Mouse (Mus musculus) frontal cortex, adult 2 months (tissue): ENCODE data around the gene Fam187b. TPM values are rescaled to one million over a fixed set of nuclear protein-coding genes. Genes with fewer than 3 reads are reported as not detected.

ENCODE experiments used
- DNase-seq, 2 experiments: peaks; one replicate each; pipeline ENCODE4 v3.0.0; 2022; ENCODE audit warnings: low spot score in 1 of 2; ENCODE audit errors: extremely low spot score in 1 of 2
- polyA plus RNA-seq: library from polyadenylated mRNA; depleted of rRNA; stranded (reverse); fragments of >200 nt; gene quantifications from 2 replicates; pipeline ENCODE4 v1.2.3, GENCODE M21; 2012; rRNA removed

The Fam187b gene
- polyA plus RNA-seq, 1 experiment, result 0.26 TPM

GRCm38 (mm10) chr7:31007775-31008174 lies 34.2 kb downstream of the Fam187b start:
- no peak for DNase-seq

- DNase-seq, result no peak
Observed at GRCm38 (mm10) chr7:31008175-31008574, 34.6 kb downstream of the Fam187b start.

GRCm38 (mm10) chr7:31008889-31009288 lies 35.3 kb downstream of the Fam187b start:
- DNase-seq, result no peak

GRCm38 (mm10) chr7:31012971-31013370 lies 39.4 kb downstream of the Fam187b start:
- DNase-seq, result no peak

- DNase-seq, result peak; percentile 86 to 90
Observed at GRCm38 (mm10) chr7:31017104-31017901, 43.7 kb downstream of the Fam187b start.

- DNase-seq, result no peak
Observed at GRCm38 (mm10) chr7:31028609-31029008, 55.0 kb downstream of the Fam187b start.

GRCm38 (mm10) chr7:31030717-31031116 lies 57.1 kb downstream of the Fam187b start:
- no peak for DNase-seq

GRCm38 (mm10) chr7:31031731-31032130 lies 58.1 kb downstream of the Fam187b start:
- DNase-seq, result no peak

- no peak for DNase-seq
Observed at GRCm38 (mm10) chr7:31033409-31034165, 60.0 kb downstream of the Fam187b start.

- no peak for DNase-seq
Observed at GRCm38 (mm10) chr7:31034789-31035188, 61.2 kb downstream of the Fam187b start.

GRCm38 (mm10) chr7:31035291-31035690 lies 61.7 kb downstream of the Fam187b start:
- DNase-seq, result no peak

- DNase-seq, result no peak
Observed at GRCm38 (mm10) chr7:31036917-31037316, 63.3 kb downstream of the Fam187b start.

GRCm38 (mm10) chr7:31037675-31038074 lies 64.1 kb downstream of the Fam187b start:
- no peak for DNase-seq

- DNase-seq, result no peak
Observed at GRCm38 (mm10) chr7:31039011-31039410, 65.4 kb downstream of the Fam187b start.

Other genes with a start within 250 kb of the Fam187b start
- 167 and 185 TPM in 2 replicates for gene Tmem147, start 244.2 kb upstream of the Fam187b start, polyA plus RNA-seq
- not detected in 2 replicates for gene Gapdhs, start 230.1 kb upstream of the Fam187b start, polyA plus RNA-seq
- 14.6 and 15.1 TPM in 2 replicates for gene Sbsn, start 222.3 kb upstream of the Fam187b start, polyA plus RNA-seq
- gene Dmkn, start 210.0 kb upstream of the Fam187b start, polyA plus RNA-seq, result 4.5 and 8.2 TPM in 2 replicates
- gene Krtdap, start 185.9 kb upstream of the Fam187b start, polyA plus RNA-seq, result not detected in 2 replicates
- 0.13 and 0.14 TPM in 2 replicates for gene Ffar2, start 150.0 kb upstream of the Fam187b start, polyA plus RNA-seq
- gene Ffar3, start 117.6 kb upstream of the Fam187b start, polyA plus RNA-seq, result not detected in 2 replicates
- gene Ffar1, start 112.2 kb upstream of the Fam187b start, polyA plus RNA-seq, result not detected in 2 replicates
- gene Cd22, start 93.4 kb upstream of the Fam187b start, polyA plus RNA-seq, result 0.66 and 0.78 TPM in 2 replicates
- 208 and 271 TPM in 2 replicates for gene Mag, start 58.9 kb upstream of the Fam187b start, polyA plus RNA-seq
- not detected in 2 replicates for gene Hamp2, start 49.1 kb upstream of the Fam187b start, polyA plus RNA-seq
- gene Hamp, start 29.8 kb upstream of the Fam187b start, polyA plus RNA-seq, result not detected in 2 replicates
- 194 and 251 TPM in 2 replicates for gene Usf2, start 17.0 kb upstream of the Fam187b start, polyA plus RNA-seq
- gene Lsr, start 326 bp upstream of the Fam187b start, polyA plus RNA-seq, result 10.3 and 12.7 TPM in 2 replicates
- gene Fxyd5, start 68.7 kb downstream of the Fam187b start, polyA plus RNA-seq, result 37.6 and 40.5 TPM in 2 replicates
- gene Fxyd7, start 77.7 kb downstream of the Fam187b start, polyA plus RNA-seq, result 188 and 275 TPM in 2 replicates
- 127 and 169 TPM in 2 replicates for gene Fxyd1, start 83.4 kb downstream of the Fam187b start, polyA plus RNA-seq
- 28.1 and 31.7 TPM in 2 replicates for gene Lgi4, start 85.6 kb downstream of the Fam187b start, polyA plus RNA-seq
- 1.8 and 2.6 TPM in 2 replicates for gene Fxyd3, start 102.9 kb downstream of the Fam187b start, polyA plus RNA-seq
- gene Hpn, start 141.5 kb downstream of the Fam187b start, polyA plus RNA-seq, result 3.3 and 4.0 TPM in 2 replicates
- 627 and 752 TPM in 2 replicates for gene Scn1b, start 153.2 kb downstream of the Fam187b start, polyA plus RNA-seq
- 174 and 186 TPM in 2 replicates for gene Gramd1a, start 182.1 kb downstream of the Fam187b start, polyA plus RNA-seq